Mouse (Mus musculus) myocyte (in vitro differentiated cells): ENCODE results near the gene Slc22a23. TPM values are rescaled to one million over a fixed set of nuclear protein-coding genes. Genes with fewer than 3 reads are reported as not detected.
A peak's percentile ranks its signal among the peaks of the same experiment; 100 is the strongest.

Experiments used
- H3K27me3 ChIP-seq: one replicate; pipeline ENCODE4 v1.6.1; 2011; ENCODE audit not compliant: control insufficient read depth, insufficient read depth, insufficient read length
- H3K36me3 ChIP-seq: one replicate; pipeline ENCODE4 v1.6.1; 2011; ENCODE audit not compliant: control insufficient read depth, insufficient read depth
- H3K4me2 ChIP-seq: one replicate; pipeline ENCODE4 v1.6.1; 2011; ENCODE audit warnings: low read depth, control low read depth
- H3K4me3 ChIP-seq: one replicate; pipeline ENCODE4 v1.5.1; 2011; ENCODE audit warnings: mild to moderate bottlenecking, control low read depth, moderate library complexity
- H3K79me2 ChIP-seq: one replicate; pipeline ENCODE4 v1.6.1; 2011; ENCODE audit not compliant: control insufficient read depth, insufficient read depth
- H3ac ChIP-seq: one replicate; pipeline ENCODE4 v1.6.1; 2011; ENCODE audit not compliant: control insufficient read depth, insufficient read length
- CEBPB ChIP-seq: IDR thresholded peaks from 2 replicates; pipeline ENCODE4 v1.6.1; 2011; ENCODE audit warnings: mild to moderate bottlenecking, moderate library complexity; ENCODE audit not compliant: poor library complexity, insufficient read depth, severe bottlenecking
- E2F4 ChIP-seq: IDR thresholded peaks from one replicate; pipeline ENCODE4 v1.6.1; 2011; ENCODE audit warnings: mild to moderate bottlenecking, control low read depth, moderate library complexity; ENCODE audit not compliant: insufficient read depth
- MAX ChIP-seq: IDR thresholded peaks from one replicate; pipeline ENCODE4 v1.6.1; 2011; ENCODE audit warnings: low read depth, mild to moderate bottlenecking, control low read depth
- MYOD1 ChIP-seq, 3 experiments: IDR thresholded peaks; one replicate each; pipeline ENCODE4 v1.6.1; 2011; ENCODE audit warnings: control low read depth in 2 of 3, low read depth in 2 of 3, mild to moderate bottlenecking in 2 of 3, moderate library complexity in 1 of 3; ENCODE audit not compliant: insufficient read length in 2 of 3, control insufficient read depth in 1 of 3
- MYOG ChIP-seq, 3 experiments: IDR thresholded peaks; one replicate each; pipeline ENCODE4 v1.6.1; 2011; ENCODE audit warnings: control low read depth in 2 of 3, low read depth in 2 of 3, mild to moderate bottlenecking in 2 of 3; ENCODE audit not compliant: insufficient read length in 2 of 3, control insufficient read depth in 1 of 3, insufficient read depth in 1 of 3
- POLR2A ChIP-seq: IDR thresholded peaks from one replicate; pipeline ENCODE4 v1.6.1; 2011; ENCODE audit warnings: low read depth, mild to moderate bottlenecking, control low read depth, moderate library complexity; ENCODE audit not compliant: insufficient read length
- POLR2AphosphoS2 ChIP-seq: IDR thresholded peaks from one replicate; pipeline ENCODE4 v1.6.1; 2011; ENCODE audit warnings: low read depth, control low read depth; ENCODE audit not compliant: insufficient read length
- REST ChIP-seq: IDR thresholded peaks from one replicate; pipeline ENCODE4 v1.6.1; 2011; ENCODE audit warnings: mild to moderate bottlenecking, control low read depth, moderate library complexity; ENCODE audit not compliant: insufficient read depth, insufficient read length
- SRF ChIP-seq: IDR thresholded peaks from one replicate; pipeline ENCODE4 v1.6.1; 2011; ENCODE audit warnings: low read depth; ENCODE audit not compliant: control insufficient read depth, insufficient read length
- TCF12 ChIP-seq: IDR thresholded peaks from one replicate; pipeline ENCODE4 v1.6.1; 2011; ENCODE audit warnings: mild to moderate bottlenecking, control low read depth; ENCODE audit not compliant: poor library complexity, insufficient read depth, severe bottlenecking
- TCF3 ChIP-seq: IDR thresholded peaks from one replicate; pipeline ENCODE4 v1.6.1; 2011; ENCODE audit warnings: low read depth, control low read depth; ENCODE audit not compliant: insufficient read length
- USF1 ChIP-seq: IDR thresholded peaks from one replicate; pipeline ENCODE4 v1.6.1; 2011; ENCODE audit warnings: low read depth, mild to moderate bottlenecking, control low read depth, moderate library complexity
- polyA plus RNA-seq: library from polyadenylated mRNA; unstranded; fragments of >200 nt; fragmentation: generic; extraction: Trizol; gene quantifications from one replicate; pipeline ENCODE4 v1.2.1, GENCODE M21; 2012; ENCODE audit warnings: missing spikeins

Slc22a23 gene
- polyA plus RNA-seq, 1 experiment, result 8.5 TPM

DNA sequence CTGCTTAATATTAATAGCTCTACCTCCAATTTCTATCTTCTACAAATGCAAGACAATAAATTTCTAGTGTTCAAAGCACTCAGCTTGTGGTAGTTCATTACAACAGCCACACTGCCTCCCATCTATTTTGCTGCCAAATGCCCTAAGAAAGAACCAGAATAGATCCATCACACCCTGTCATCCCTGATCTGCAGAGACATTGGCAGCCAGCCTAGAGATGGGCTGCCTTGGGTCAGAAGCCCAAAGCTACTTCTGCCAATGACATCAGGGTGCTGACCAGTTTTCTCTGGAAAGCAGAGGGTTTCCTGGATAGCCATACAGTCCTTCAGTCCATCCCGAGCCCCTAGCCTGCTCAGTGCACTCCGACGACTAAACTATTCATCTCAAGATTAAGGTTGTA lies 33.9 kb upstream of the Slc22a23 start:
- H3K4me2 ChIP-seq, result no peak overlapping the region
- no peaks in the 10 kb centered on the region for H3K79me2 ChIP-seq
- no peak overlapping the region for H3K4me3 ChIP-seq
- TF ChIP-seq TCF3, result no peak
- TF ChIP-seq USF1, result no peak
- no peak for TF ChIP-seq TCF12
- no peak for TF ChIP-seq MYOD1 (IDR thresholded peaks at IDR 0.05; ENCODE audit: control insufficient read depth in 1 of 3, insufficient read length in 2 of 3, low read depth in 2 of 3)
- TF ChIP-seq MAX, result no peak
- no peaks in the 10 kb centered on the region for H3K27me3 ChIP-seq
- H3K36me3 ChIP-seq, result no peaks in the 10 kb centered on the region
- no peak overlapping the region for H3ac ChIP-seq

DNA sequence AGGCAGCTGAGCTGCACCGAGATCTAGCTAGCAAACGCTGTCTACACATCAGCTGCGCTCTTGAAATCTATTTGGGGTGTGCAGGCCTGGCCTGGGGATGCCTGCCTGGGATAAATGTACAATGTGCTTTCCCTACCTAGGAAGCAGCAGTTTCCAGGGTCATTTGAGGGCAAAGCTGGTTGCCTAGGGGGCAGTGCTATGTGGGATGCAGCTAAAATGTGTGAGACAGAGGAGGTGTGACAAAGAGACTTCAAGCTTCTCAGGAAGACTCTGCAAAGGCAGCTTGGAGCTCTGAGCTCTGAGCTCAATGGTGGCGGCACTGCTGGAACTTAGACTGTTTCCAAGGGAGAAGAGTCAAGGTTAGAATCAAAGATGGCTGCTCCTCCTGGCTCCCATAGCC lies 30.2 kb upstream of the Slc22a23 start:
- H3K36me3 ChIP-seq, result no peaks in the 10 kb centered on the region
- no peak overlapping the region for H3ac ChIP-seq
- no peak for TF ChIP-seq SRF
- TF ChIP-seq TCF3, result no peak
- no peak for TF ChIP-seq E2F4
- TF ChIP-seq REST, result no peak
- TF ChIP-seq CEBPB, result no peak
- no peak for TF ChIP-seq MYOG (IDR thresholded peaks at IDR 0.05; ENCODE audit: control insufficient read depth in 1 of 3, insufficient read depth in 1 of 3, insufficient read length in 2 of 3, low read depth in 2 of 3)
- no peak for TF ChIP-seq POLR2A
- no peak for TF ChIP-seq MYOD1 (IDR thresholded peaks at IDR 0.05; ENCODE audit: control insufficient read depth in 1 of 3, insufficient read length in 2 of 3, low read depth in 2 of 3)
- TF ChIP-seq MAX, result no peak
- no peak for TF ChIP-seq USF1
- TF ChIP-seq TCF12, result no peak
- TF ChIP-seq POLR2AphosphoS2, result no peak
- no peaks in the 10 kb centered on the region for H3K27me3 ChIP-seq
- H3K79me2 ChIP-seq, result no peaks in the 10 kb centered on the region
- no peak overlapping the region for H3K4me2 ChIP-seq
- no peak overlapping the region for H3K4me3 ChIP-seq

DNA sequence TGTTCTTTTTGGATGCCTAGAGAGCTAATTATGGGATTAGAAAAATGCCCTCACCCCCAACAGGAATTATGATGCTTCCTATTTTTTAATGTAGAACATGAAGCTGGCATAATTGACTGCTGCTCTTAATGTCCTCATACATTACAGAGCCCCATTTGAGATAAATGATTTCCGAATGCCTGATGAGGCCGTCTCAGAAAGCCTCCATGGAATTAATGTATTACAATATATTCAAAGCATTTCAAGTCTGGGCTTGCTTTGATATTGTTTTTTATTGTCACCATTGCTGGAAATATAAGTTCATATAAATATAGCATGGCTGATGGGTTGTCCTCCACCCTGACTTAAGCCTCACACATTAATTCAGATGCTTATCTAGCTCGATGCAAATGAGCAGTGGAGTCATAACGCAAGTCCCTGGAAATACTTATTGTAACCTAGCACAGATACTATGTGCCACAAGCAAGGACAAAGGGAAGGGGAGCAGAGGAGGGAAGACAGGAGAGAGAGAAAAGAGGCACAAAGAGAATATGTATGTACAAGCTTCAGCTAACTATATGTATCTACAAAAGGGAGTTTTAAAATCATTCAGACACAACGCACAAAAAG lies 28.0 kb upstream of the Slc22a23 start:
- Histone ChIP-seq H3K4me2 (no peak overlapping the region), H3K79me2 (no peaks in the 10 kb centered on the region), H3ac (no peak overlapping the region), H3K36me3 (no peaks in the 10 kb centered on the region), H3K4me3 (no peak overlapping the region), H3K27me3 (no peaks in the 10 kb centered on the region)
- TF ChIP-seq SRF, result no peak
- TF ChIP-seq USF1, result no peak
- no peak for TF ChIP-seq POLR2AphosphoS2

DNA sequence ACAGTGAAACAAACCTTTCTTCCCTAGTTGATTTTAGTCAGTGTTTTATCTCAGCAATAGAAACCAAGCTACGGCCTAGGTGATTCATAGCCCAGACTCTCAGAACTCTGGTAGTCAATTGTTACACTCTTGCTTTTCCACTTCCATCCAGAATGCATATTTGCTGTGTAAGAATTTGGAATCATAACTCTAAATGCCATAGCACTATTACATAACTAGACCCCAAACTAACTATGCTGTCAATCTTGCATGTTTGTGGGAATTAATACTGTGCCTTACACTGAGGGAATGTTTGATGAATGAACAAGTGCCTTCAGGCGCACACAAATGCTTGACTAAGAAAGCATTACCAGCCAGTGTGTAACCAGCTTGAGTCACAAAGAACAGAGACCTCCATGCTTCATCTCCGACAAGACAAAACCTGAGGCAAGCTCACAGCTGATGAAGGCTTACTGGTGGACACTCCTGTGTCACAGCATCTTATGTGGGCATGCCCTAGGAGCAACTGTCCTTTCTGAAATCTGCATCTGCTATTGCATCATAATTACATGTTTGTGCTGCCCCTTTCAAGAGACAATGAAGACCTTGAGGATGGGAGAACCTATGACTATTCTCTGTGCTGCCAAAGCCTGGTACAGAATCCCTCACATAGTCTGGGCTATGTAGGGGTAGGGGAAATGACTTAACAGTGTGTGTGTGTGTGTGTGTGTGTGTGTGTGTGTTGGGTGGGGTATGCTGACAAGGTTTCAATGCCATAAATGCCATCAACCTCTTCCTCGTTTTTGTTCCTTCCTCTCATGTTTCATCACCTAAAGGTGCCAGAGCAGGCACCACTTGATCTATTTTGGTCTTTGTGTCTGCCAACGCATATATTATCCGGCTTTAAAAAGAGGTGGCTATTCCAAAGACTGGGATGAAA lies 27.2 kb upstream of the Slc22a23 start:
- Histone ChIP-seq H3ac (no peak overlapping the region), H3K27me3 (no peaks in the 10 kb centered on the region), H3K79me2 (no peaks in the 10 kb centered on the region), H3K4me3 (no peak overlapping the region), H3K4me2 (peak overlapping the region; percentile 4), H3K36me3 (no peaks in the 10 kb centered on the region)
- TF ChIP-seq TCF3, result no peak
- TF ChIP-seq TCF12, result no peak
- TF ChIP-seq E2F4, result no peak
- no peak for TF ChIP-seq MYOD1 (IDR thresholded peaks at IDR 0.05; ENCODE audit: control insufficient read depth in 1 of 3, insufficient read length in 2 of 3, low read depth in 2 of 3)
- no peak for TF ChIP-seq MAX
- no peak for TF ChIP-seq POLR2AphosphoS2
- TF ChIP-seq CEBPB, result peak; percentile 83
- no peak for TF ChIP-seq POLR2A
- TF ChIP-seq MYOG (IDR thresholded peaks at IDR 0.05; ENCODE audit: control insufficient read depth in 1 of 3, insufficient read depth in 1 of 3, insufficient read length in 2 of 3, low read depth in 2 of 3), result peak in 1 of 3 experiments; percentile 26
- TF ChIP-seq USF1, result no peak
- TF ChIP-seq SRF, result no peak
- no peak for TF ChIP-seq REST

DNA sequence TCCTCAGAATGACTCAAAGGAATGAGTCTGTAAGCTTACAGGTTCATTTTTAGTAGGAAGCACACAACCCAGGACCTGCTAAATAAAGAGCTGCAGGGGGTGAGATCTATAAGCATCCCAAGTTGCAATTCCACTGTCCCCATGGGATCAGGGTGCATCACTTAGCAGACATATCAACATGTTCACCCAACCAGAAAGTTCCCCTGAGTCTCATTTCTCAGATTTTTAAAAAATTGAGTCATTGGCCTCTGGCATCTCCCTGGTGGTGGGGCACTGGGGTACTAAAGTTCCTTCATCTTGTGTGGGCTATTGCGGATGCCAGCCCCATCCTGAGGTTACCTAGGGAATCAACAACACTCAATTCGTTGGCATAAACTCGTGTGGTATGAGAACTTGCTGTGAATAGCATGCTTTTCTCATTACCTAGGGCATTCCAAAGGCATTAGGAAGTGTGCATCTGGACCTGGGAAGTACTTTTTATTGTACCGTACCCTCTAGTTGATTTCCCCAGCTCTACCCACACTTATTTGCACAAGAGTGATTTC lies 25.4 kb upstream of the Slc22a23 start:
- H3K4me3 ChIP-seq, result no peak overlapping the region

More for the DNA sequence above, 25.4 kb upstream of the Slc22a23 start:
- TF ChIP-seq CEBPB, result 0 out of 2 replicates have a peak, but pooled peaks have one; percentile 32
- TF ChIP-seq TCF12, result no peak
- TF ChIP-seq POLR2AphosphoS2, result no peak
- no peaks in the 10 kb centered on the region for H3K27me3 ChIP-seq
- no peaks in the 10 kb centered on the region for H3K79me2 ChIP-seq
- H3ac ChIP-seq, result no peak overlapping the region
- H3K36me3 ChIP-seq, result no peaks in the 10 kb centered on the region
- H3K4me2 ChIP-seq, result no peak overlapping the region
